Mouse (Mus musculus) spleen, embryonic (tissue): ENCODE data around the gene Crabp2.

ENCODE experiments used
- CTCF ChIA-PET: fragments of 350-600 bp; sonication (Branson Sonifier 250); formaldehyde crosslinking; loops from one replicate; lab custom pipeline; 2022; lab: Charles Lee

Crabp2 gene

DNA sequence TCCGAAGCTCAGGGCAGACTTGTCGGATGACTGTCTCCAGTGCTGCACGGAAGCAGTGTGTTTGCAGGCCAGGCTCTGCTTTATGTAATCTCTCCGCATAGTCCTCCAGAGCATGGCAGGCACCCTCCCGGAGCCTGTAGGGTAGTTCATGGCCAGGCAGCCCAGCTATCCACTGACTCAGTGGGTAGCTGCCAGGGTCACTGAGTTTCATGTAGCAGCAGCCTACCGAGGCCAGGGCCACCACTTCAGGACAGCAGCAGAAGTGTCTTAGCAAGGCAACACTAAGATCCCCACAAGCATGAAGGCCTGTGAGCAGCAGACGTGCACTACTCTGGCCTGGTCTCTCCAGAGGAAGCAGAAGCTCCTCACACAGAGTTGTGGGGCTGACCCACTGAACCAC, 23.5 kb upstream of the Crabp2 start:
- CTCF ChIA-PET: no interaction called here

GRCm38 (mm10) chr3:87927452-87927851, 21.0 kb upstream of the Crabp2 start:
- CTCF ChIA-PET: no interaction called here

GRCm38 (mm10) chr3:87929341-87930077, 19.0 kb upstream of the Crabp2 start:
- CTCF ChIA-PET: no interaction called here

DNA sequence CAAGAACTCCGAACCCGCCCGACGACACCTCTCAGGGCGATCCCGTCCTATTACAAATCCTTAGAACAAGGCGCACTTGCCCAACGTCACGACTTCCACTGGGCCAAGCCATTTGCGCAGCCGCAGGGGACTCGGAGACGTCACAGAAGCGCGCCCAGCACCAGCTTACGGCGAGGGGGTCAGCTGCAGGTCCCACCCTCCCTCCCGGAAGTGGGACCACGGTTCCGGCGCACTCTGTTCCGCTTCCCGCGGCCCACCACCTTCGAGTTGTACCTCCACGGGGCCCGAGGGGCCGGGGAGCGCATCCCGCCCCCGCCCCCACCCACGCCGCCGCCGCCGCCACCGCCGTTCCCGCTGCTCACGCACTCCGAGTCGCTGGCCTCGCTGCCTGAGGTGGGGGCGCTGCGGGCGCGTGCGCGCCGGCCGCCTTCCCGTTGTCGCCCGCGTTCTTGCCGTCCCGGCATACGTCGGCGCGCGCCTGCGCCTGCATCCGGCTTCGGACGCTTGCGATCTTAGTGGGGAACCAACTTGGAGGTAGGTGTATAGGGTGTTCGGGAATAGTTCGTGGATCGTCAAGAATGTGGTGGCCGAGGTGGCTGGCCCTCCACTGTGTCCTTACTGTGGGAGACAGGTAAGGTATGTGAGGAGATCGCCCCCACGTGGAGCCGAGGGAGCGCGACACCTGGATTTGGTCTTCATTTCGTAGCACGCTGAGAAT, 18.2 kb upstream of the Crabp2 start, which contains the start of the genes Isg20l2 and Rrnad1:
Isg20l2 (plus strand) TSS at position 237 of the 718 bp plus-strand sequence.
Rrnad1 (minus strand) TSS at position 640 of the 718 bp plus-strand sequence.
- CTCF ChIA-PET: no interaction called here

DNA sequence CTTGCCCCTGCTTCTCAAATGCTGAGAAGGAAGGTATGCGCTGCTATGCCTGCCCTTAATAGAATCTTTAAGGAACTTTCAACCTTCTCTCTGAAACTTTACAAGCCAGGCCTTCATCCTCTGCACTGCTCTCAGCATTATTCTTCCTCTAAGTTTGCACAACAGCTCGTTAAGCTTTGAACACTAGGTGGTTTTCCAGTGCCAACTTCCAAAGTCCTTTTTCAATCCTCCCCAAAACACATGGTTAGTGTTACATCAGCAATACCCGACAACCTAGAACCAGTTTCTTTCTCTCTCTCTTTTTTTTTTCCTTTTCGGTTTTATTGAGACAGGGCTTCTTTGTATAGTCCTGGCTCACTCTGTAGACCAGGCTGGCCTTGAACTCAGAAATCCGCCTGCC, 14.4 kb upstream of the Crabp2 start:
- CTCF ChIA-PET: no interaction called here

GRCm38 (mm10) chr3:87934501-87934900, 14.0 kb upstream of the Crabp2 start:
- CTCF ChIA-PET: interaction anchor here (0.8 kb wide), 1 partner anchor 1148 kb away, joined by 3 read pairs; no protein-coding TSS in a partner anchor

DNA sequence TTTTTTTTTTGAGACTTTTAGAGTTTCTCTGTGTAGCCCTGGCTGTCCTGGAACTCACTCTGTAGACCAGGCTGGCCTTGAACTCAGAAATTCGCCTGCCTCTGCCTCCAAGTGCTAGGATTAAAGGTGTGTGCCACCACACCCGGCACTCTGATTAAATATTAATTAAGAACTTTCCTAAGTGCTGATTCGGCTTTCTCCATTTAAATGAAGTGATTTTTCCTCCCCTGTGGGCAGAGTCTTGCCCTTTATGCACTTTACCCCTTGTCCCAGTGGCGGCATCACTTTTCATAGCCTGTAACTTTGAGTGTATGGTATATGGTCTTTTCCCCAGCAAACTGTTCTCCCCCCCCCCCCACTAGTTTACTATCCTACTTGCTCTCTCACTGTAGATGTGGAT, 13.3 kb upstream of the Crabp2 start:
- CTCF ChIA-PET: interaction anchor here (0.8 to 1.4 kb wide), 2 partner anchors 26 to 1149 kb away, joined by 3 to 7 read pairs; no protein-coding TSS in a partner anchor

DNA sequence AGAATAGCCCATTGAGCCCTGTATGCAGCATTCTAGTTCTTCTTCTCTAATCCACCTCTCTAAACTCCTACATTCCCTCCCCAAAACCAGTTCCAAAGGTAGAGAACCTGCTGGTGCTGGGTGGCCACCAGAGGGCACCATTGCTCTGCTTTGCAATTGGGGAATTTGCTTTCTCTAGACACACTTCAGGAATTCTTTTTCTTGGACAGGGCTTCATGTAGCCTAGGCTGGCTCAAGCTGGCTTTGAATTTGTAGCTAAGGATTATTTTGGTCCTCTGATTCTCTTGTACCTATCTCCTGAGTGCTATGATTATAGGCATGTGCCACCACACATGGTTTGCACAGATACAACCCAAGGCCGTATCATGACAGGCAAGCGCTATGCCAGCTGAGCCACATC, 12.7 kb upstream of the Crabp2 start:
- CTCF ChIA-PET: interaction anchor here (0.5 to 1.4 kb wide), 4 partner anchors 11 to 1354 kb away, joined by 3 to 7 read pairs (median 4); no protein-coding TSS in a partner anchor

- CTCF ChIA-PET: no interaction called here
These were observed 7.9 kb upstream of the Crabp2 start for GRCm38 (mm10) chr3:87940611-87941010.

DNA sequence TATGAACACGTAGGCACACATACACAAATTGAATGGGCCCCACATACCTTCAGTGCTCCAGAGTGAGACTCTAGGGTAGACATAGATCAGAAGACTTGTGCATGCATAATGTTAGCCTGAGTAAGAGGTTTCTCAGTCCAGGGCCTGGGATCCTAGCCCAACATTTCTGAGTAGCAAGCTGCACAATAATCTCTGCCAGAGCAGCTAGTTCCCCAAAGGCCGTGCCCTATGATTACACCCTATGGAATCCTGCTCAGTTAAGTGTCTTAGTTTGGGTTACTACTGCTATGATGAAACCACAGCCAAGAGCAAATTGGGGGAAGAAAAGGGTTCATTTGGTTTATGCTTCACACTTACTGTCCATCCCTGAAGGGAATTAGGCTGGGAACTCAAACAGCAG, 6.0 kb upstream of the Crabp2 start:
- CTCF ChIA-PET: no interaction called here

- CTCF ChIA-PET: interaction anchor here (0.5 kb wide), 1 partner anchor 388 kb away, joined by 20 read pairs; no protein-coding TSS in a partner anchor
These were observed 4.9 kb upstream of the Crabp2 start for GRCm38 (mm10) chr3:87943586-87943985.

GRCm38 (mm10) chr3:87944838-87945600, 3.4 kb upstream of the Crabp2 start:
- CTCF ChIA-PET: no interaction called here

GRCm38 (mm10) chr3:87945781-87946540, 2.5 kb upstream of the Crabp2 start:
- CTCF ChIA-PET: interaction anchor here (1.2 kb wide), 1 partner anchor 10 kb away, joined by 3 read pairs; no protein-coding TSS in a partner anchor

DNA sequence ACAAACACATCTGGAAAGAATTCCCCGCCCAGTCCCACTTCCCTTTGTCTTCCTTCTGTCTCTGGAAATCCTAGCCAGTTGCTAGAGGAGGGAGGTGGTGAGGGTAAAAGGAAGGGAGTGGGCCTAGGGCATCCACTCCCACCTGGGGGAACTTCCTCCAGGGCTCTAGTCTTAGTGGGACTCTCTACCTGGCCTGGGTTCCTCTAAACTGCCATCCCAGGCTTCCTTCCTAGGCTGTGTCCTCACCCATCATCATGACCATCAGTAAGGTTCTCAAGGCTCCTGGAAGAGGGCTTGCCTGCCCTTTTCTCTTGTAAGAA, 2.0 kb upstream of the Crabp2 start:
- CTCF ChIA-PET: interaction anchor here (1.2 kb wide), 1 partner anchor 10 kb away, joined by 3 read pairs; no protein-coding TSS in a partner anchor

GRCm38 (mm10) chr3:87947056-87947810, 1.2 kb upstream of the Crabp2 start:
- CTCF ChIA-PET: interaction anchor here (1.2 kb wide), 1 partner anchor 11 kb away, joined by 3 read pairs; no protein-coding TSS in a partner anchor

DNA sequence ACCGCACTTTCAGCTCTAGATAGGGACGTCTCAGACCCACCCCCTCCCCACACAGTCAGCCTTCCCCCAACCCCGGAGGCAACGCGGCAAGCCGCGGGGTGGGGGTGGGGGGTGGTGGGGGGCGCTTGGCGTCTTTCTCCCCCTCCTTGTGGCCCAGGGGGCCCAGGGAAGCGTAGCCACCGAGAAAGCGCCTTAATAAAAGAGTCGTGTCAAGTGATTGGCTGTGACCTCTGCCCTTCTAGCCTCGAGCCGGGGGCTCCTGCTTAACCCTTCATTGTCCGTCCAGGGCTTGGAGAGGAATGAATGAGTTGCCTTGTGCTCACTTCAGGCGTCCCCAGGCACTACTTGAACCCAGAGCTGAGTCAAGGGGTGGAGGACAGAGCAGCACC, 661 bp upstream of the Crabp2 start:
- CTCF ChIA-PET: interaction anchor here (0.7 kb wide), 1 partner anchor 48 kb away, joined by 7 read pairs; no protein-coding TSS in a partner anchor

DNA sequence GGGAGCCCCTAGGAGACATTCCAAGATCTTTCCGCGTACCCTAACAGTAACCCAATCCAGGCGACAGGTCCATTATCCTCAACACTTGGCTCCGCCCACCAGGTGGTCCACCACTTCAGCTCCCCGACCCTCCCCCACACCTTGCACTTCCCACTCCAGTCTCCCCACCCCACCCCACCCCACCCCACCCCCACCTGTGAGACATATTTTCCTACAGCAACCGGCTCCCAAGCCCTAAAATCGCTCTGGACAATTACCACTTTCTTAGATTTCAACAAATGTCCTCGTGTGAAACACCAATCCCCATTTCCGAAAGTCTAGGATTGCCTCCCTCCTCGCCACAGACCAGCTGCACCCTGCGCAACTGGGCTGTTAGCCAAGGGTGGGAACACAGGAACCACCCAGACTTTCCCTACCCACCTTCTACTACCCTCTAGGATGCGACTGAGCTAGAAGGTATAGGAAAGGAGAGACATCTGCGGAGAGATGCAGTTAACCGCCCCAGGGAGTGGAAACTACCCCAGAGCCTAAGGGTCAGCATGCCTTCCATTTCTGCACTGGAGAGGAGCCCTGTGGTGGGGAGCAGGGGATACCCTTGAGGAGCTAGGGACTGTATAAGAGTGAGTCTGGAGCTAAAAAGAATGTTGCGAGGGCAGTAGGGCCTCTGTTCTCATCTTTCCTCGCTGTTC, 944 bp downstream of the Crabp2 start:
- CTCF ChIA-PET: interaction anchor here (0.5 to 0.7 kb wide), 3 partner anchors 91 to 1932 kb away, joined by 3 to 5 read pairs (median 3); no protein-coding TSS in a partner anchor

DNA sequence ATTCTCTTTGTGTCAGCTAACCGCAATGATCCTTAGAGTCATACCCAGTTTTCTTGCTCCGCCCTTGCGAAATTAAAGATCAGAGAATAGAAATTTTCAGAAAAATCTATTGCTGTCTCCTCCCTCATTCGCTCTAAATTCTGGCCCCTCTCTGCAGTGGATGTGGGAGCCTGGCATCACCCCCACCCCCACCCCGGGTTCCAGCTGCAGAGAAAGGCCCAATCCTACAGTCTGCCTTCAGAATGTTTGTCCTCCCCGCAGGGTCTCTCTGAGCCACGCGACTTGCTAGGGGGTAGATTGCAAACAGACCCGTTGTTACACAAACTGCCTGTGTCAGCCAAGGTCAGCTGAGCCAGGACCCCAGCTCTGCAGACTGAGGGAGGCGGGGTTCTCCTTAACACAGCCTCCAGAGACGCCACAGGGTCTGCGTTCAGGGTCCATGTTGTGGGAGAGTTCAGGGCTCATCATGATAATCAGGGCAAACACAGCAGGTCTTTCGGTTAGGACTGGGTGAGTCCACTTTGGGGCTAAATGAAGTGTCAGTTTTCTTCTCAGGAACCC, 1.6 kb downstream of the Crabp2 start:
- CTCF ChIA-PET: interaction anchor here (0.5 kb wide), 1 partner anchor 1932 kb away, joined by 3 read pairs; no protein-coding TSS in a partner anchor

GRCm38 (mm10) chr3:87951946-87952345, 3.5 kb downstream of the Crabp2 start:
- CTCF ChIA-PET: no interaction called here
